Mouse (Mus musculus) erythroblast, embryonic 14.5 days (primary cell): ENCODE data around the gene Abcg4. TPM values are rescaled to one million over a fixed set of nuclear protein-coding genes. Genes with fewer than 3 reads are reported as not detected.

ENCODE experiments used
- H3K27me3 ChIP-seq: 2 replicates; pipeline ENCODE4 v1.6.1; 2012; ENCODE audit warnings: inconsistent platforms; ENCODE audit not compliant: control insufficient read depth
- H3K36me3 ChIP-seq: 2 replicates; pipeline ENCODE4 v1.6.1; 2012; ENCODE audit warnings: mild to moderate bottlenecking, inconsistent platforms; ENCODE audit not compliant: control insufficient read depth
- H3K4me1 ChIP-seq: 2 replicates; pipeline ENCODE4 v1.6.1; 2012; ENCODE audit warnings: inconsistent platforms; ENCODE audit not compliant: control insufficient read depth
- H3K4me3 ChIP-seq: replicated peaks from 2 replicates; pipeline ENCODE3; 2012; ENCODE audit warnings: moderate library complexity, mild to moderate bottlenecking, inconsistent platforms
- H3K9me3 ChIP-seq: 2 replicates; pipeline ENCODE4 v1.6.1; 2012; ENCODE audit warnings: low read length, inconsistent platforms, mixed read lengths; ENCODE audit not compliant: control insufficient read depth
- GATA1 ChIP-seq: IDR thresholded peaks from 2 replicates; pipeline ENCODE4 v1.6.1; 2012; ENCODE audit warnings: low read length, inconsistent platforms, mixed read lengths
- TAL1 ChIP-seq: IDR thresholded peaks from 3 replicates; pipeline ENCODE4 v1.6.1; 2012; ENCODE audit warnings: low read length, inconsistent platforms, mixed read lengths
- polyA plus RNA-seq: library from polyadenylated mRNA; stranded (reverse); fragments of >175 nt; gene quantifications from 2 replicates; pipeline ENCODE4 v1.2.3, GENCODE M21; 2012

Gene Abcg4
- polyA plus RNA-seq, 1 experiment = 19.9 TPM

GRCm38 (mm10) chr9:44319887-44320798, 31.7 kb upstream of the Abcg4 start, which contains the start of gene C2cd2l:
TSS of gene C2cd2l (minus strand) at chr9:44320285.
- no peak for TF ChIP-seq GATA1
- no peak for TF ChIP-seq TAL1
- no peaks in the 10 kb centered on the region for H3K9me3 ChIP-seq
- H3K27me3 ChIP-seq = no peaks in the 10 kb centered on the region
- peaks cover 56% of the 10 kb centered on the region for H3K4me1 ChIP-seq
- H3K36me3 ChIP-seq = peaks cover 37% of the 10 kb centered on the region
- peak within 1 kb of the TSS; percentile 90 for H3K4me3 ChIP-seq

- Histone ChIP-seq H3K9me3 (no peaks in the 10 kb centered on the region), H3K4me1 (peaks cover 58% of the 10 kb centered on the region), H3K4me3 (peak overlapping the region; percentile 90), H3K27me3 (no peaks in the 10 kb centered on the region), H3K36me3 (peaks cover 46% of the 10 kb centered on the region)
- TF ChIP-seq TAL1 (no peak), GATA1 (no peak)
Measured at GRCm38 (mm10) chr9:44319105-44319886, 30.9 kb upstream of the Abcg4 start.

GRCm38 (mm10) chr9:44318826-44319095, 30.3 kb upstream of the Abcg4 start:
- no peak for TF ChIP-seq TAL1
- no peak for TF ChIP-seq GATA1
- Histone ChIP-seq H3K27me3 (no peaks in the 10 kb centered on the region), H3K4me1 (peaks cover 56% of the 10 kb centered on the region), H3K9me3 (no peaks in the 10 kb centered on the region), H3K4me3 (peak overlapping the region; percentile 90), H3K36me3 (peaks cover 51% of the 10 kb centered on the region)

- no peaks in the 10 kb centered on the region for H3K9me3 ChIP-seq
- peaks cover 56% of the 10 kb centered on the region for H3K36me3 ChIP-seq
- H3K4me3 ChIP-seq = peak overlapping the region; percentile 90
- H3K4me1 ChIP-seq = peaks cover 59% of the 10 kb centered on the region
- no peak for TF ChIP-seq GATA1
- no peak for TF ChIP-seq TAL1
- no peaks in the 10 kb centered on the region for H3K27me3 ChIP-seq
Measured at GRCm38 (mm10) chr9:44318076-44318825, 29.8 kb upstream of the Abcg4 start.

GRCm38 (mm10) chr9:44317452-44317851, 29.0 kb upstream of the Abcg4 start:
- H3K4me1 ChIP-seq = peaks cover 60% of the 10 kb centered on the region
- H3K36me3 ChIP-seq = peaks cover 64% of the 10 kb centered on the region
- H3K27me3 ChIP-seq = no peaks in the 10 kb centered on the region
- no peaks in the 10 kb centered on the region for H3K9me3 ChIP-seq
- TF ChIP-seq GATA1 (no peak), TAL1 (no peak)
- H3K4me3 ChIP-seq = peak overlapping the region; percentile 90

GRCm38 (mm10) chr9:44314910-44315309, 26.5 kb upstream of the Abcg4 start:
- Histone ChIP-seq H3K4me1 (peaks cover 52% of the 10 kb centered on the region), H3K9me3 (no peaks in the 10 kb centered on the region), H3K36me3 (peaks cover 88% of the 10 kb centered on the region), H3K4me3 (no peak overlapping the region), H3K27me3 (no peaks in the 10 kb centered on the region)
- TF ChIP-seq TAL1 = no peak
- no peak for TF ChIP-seq GATA1

- Histone ChIP-seq H3K36me3 (peaks cover 95% of the 10 kb centered on the region), H3K9me3 (no peaks in the 10 kb centered on the region), H3K27me3 (no peaks in the 10 kb centered on the region), H3K4me3 (no peak overlapping the region), H3K4me1 (peaks cover 52% of the 10 kb centered on the region)
- TF ChIP-seq TAL1 (no peak), GATA1 (no peak)
Measured at GRCm38 (mm10) chr9:44314257-44314547, 25.8 kb upstream of the Abcg4 start.

- no peak overlapping the region for H3K4me3 ChIP-seq
- H3K27me3 ChIP-seq = no peaks in the 10 kb centered on the region
- TF ChIP-seq TAL1 = no peak
- TF ChIP-seq GATA1 = no peak
- no peaks in the 10 kb centered on the region for H3K9me3 ChIP-seq
- H3K4me1 ChIP-seq = peaks cover 46% of the 10 kb centered on the region
- H3K36me3 ChIP-seq = peaks cover 98% of the 10 kb centered on the region
Measured at GRCm38 (mm10) chr9:44313476-44314256, 25.3 kb upstream of the Abcg4 start.
